Mouse (Mus musculus) liver, embryonic 13.5 days (tissue): Measurements from ENCODE around the gene Slc30a7. TPM values are rescaled to one million over a fixed set of nuclear protein-coding genes. Genes with fewer than 3 reads are reported as not detected.
"Not testable (repeated sequence)": the region's sequence is repeated elsewhere in the genome, so short reads cannot be mapped to it uniquely, and the experiment has no call there.

ENCODE experiments used
- ATAC-seq: fragments of 200-750 bp; cut with Nextera tagmentation; 2 replicates; pipeline ENCODE4 v1.8.0; 2017; ENCODE audit warnings: low read depth, mild to moderate bottlenecking, moderate number of reproducible peaks, moderate library complexity
- DNase-seq: peaks from one replicate; pipeline ENCODE4 v3.0.0; 2022
- H3K27ac ChIP-seq: fragments of 300-500 bp; sonication (generic); 2 replicates; pipeline ENCODE4 v1.5.1; 2015; ENCODE audit warnings: moderate library complexity, mild to moderate bottlenecking, inconsistent platforms
- H3K27me3 ChIP-seq: fragments of 300-500 bp; sonication (generic); 2 replicates; pipeline ENCODE4 v1.6.1; 2015; ENCODE audit warnings: mild to moderate bottlenecking, inconsistent platforms
- H3K36me3 ChIP-seq: fragments of 300-500 bp; sonication (generic); 2 replicates; pipeline ENCODE4 v1.6.1; 2015; ENCODE audit warnings: mild to moderate bottlenecking, inconsistent platforms
- H3K4me1 ChIP-seq: fragments of 300-500 bp; sonication (generic); replicated peaks from 2 replicates; pipeline ENCODE4 v1.6.1; 2015; ENCODE audit warnings: inconsistent platforms
- H3K4me2 ChIP-seq: fragments of 300-500 bp; sonication (generic); 2 replicates; pipeline ENCODE4 v1.6.1; 2015; ENCODE audit warnings: inconsistent platforms, mild to moderate bottlenecking, moderate library complexity
- H3K4me3 ChIP-seq: fragments of 300-500 bp; sonication (generic); replicated peaks from 2 replicates; pipeline ENCODE4 v1.5.1; 2015; ENCODE audit warnings: mild to moderate bottlenecking, inconsistent platforms
- H3K9ac ChIP-seq: fragments of 300-500 bp; sonication (generic); 2 replicates; pipeline ENCODE4 v1.6.1; 2015; ENCODE audit warnings: mild to moderate bottlenecking, inconsistent platforms
- H3K9me3 ChIP-seq: fragments of 300-500 bp; sonication (generic); replicated peaks from 2 replicates; pipeline ENCODE4 v1.6.1; 2016; ENCODE audit warnings: inconsistent platforms
- WGBS: fragments of 180-500 bp; shearing (Covaris S2); methylation state at CpG from one replicate; pipeline ENCODE4 v1.1.7; 2015; ENCODE audit not compliant: insufficient replicate concordance; 5-methylcytosine and 5-hydroxymethylcytosine counted together
- polyA plus RNA-seq: library from polyadenylated mRNA; unstranded; fragments of >200 nt; fragmentation: Nextera tagmentation; extraction: Ambion mirVana; gene quantifications from 2 replicates; pipeline ENCODE4 v1.2.1, GENCODE M21; 2015

Gene Slc30a7
- polyA plus RNA-seq, 1 experiment from 2014 or later = 12.0 TPM

- 82% methylated on average over 4 of the region's 4 CpGs for WGBS
- no peaks in the 10 kb centered on the region for H3K27me3 ChIP-seq
- H3K4me2 ChIP-seq = no peak overlapping the region
- no peak overlapping the region for H3K4me3 ChIP-seq
- H3K36me3 ChIP-seq = peaks cover 38% of the 10 kb centered on the region
- ATAC-seq (no peak), DNase-seq (no peak)
- no peaks in the 10 kb centered on the region for H3K9me3 ChIP-seq
- no peak overlapping the region for H3K9ac ChIP-seq
- H3K27ac ChIP-seq = no peak overlapping the region
- H3K4me1 ChIP-seq = no peaks in the 10 kb centered on the region
Measured at GRCm38 (mm10) chr3:115940510-115940909, 66.7 kb downstream of the Slc30a7 start.

GRCm38 (mm10) chr3:115937807-115938206 is 69.4 kb downstream of the Slc30a7 start:
- ATAC-seq (no peak), DNase-seq (no peak)
- Histone ChIP-seq H3K4me1 (no peaks in the 10 kb centered on the region), H3K36me3 (peaks cover 18% of the 10 kb centered on the region), H3K4me3 (no peak overlapping the region), H3K27me3 (no peaks in the 10 kb centered on the region), H3K4me2 (no peak overlapping the region), H3K9ac (no peak overlapping the region), H3K27ac (no peak overlapping the region), H3K9me3 (no peaks in the 10 kb centered on the region)
- WGBS = 79% methylated on average over 10 of the region's 10 CpGs

- Histone ChIP-seq H3K27me3 (no peaks in the 10 kb centered on the region), H3K4me2 (no peak overlapping the region), H3K36me3 (peaks cover 19% of the 10 kb centered on the region; the same call in 1 of the 2 replicates), H3K27ac (no peak overlapping the region), H3K4me1 (no peaks in the 10 kb centered on the region), H3K9ac (no peak overlapping the region), H3K4me3 (no peak overlapping the region), H3K9me3 (no peaks in the 10 kb centered on the region)
- peak; percentile 66; the same call in 1 of the 2 replicates for ATAC-seq
- peak; percentile 29 for DNase-seq
- WGBS = 39% methylated on average over 4 of the region's 4 CpGs
Measured at GRCm38 (mm10) chr3:115936734-115937599, 70.2 kb downstream of the Slc30a7 start.

GRCm38 (mm10) chr3:115933293-115934186 is 73.7 kb downstream of the Slc30a7 start:
- no peaks in the 10 kb centered on the region for H3K9me3 ChIP-seq
- no peaks in the 10 kb centered on the region for H3K27me3 ChIP-seq
- H3K9ac ChIP-seq = no peak overlapping the region
- H3K4me3 ChIP-seq = no peak overlapping the region
- H3K4me1 ChIP-seq = no peaks in the 10 kb centered on the region
- WGBS = 83% methylated on average over 18 of the region's 18 CpGs
- no peak overlapping the region for H3K4me2 ChIP-seq
- DNase-seq (no peak), ATAC-seq (no peak)
- no peak overlapping the region for H3K27ac ChIP-seq
- H3K36me3 ChIP-seq = peaks cover 21% of the 10 kb centered on the region

GRCm38 (mm10) chr3:115931701-115932100 is 75.5 kb downstream of the Slc30a7 start:
- no peak overlapping the region for H3K9ac ChIP-seq
- H3K9me3 ChIP-seq = no peaks in the 10 kb centered on the region
- no peak overlapping the region for H3K27ac ChIP-seq
- H3K4me2 ChIP-seq = no peak overlapping the region
- ATAC-seq (no peak), DNase-seq (no peak)
- WGBS = 76% methylated on average over 6 of the region's 6 CpGs
- no peak overlapping the region for H3K4me3 ChIP-seq
- peaks cover 33% of the 10 kb centered on the region for H3K36me3 ChIP-seq
- no peaks in the 10 kb centered on the region for H3K4me1 ChIP-seq
- no peaks in the 10 kb centered on the region for H3K27me3 ChIP-seq

GRCm38 (mm10) chr3:115926531-115926930 is 80.7 kb downstream of the Slc30a7 start:
- DNase-seq = no peak
- 85% methylated on average over 8 of the region's 8 CpGs for WGBS
- no peak for ATAC-seq
- no peak overlapping the region for H3K9ac ChIP-seq
- no peaks in the 10 kb centered on the region for H3K9me3 ChIP-seq
- H3K27ac ChIP-seq = no peak overlapping the region
- peaks cover 49% of the 10 kb centered on the region for H3K36me3 ChIP-seq
- no peak overlapping the region for H3K4me3 ChIP-seq
- no peak overlapping the region for H3K4me2 ChIP-seq
- no peaks in the 10 kb centered on the region for H3K4me1 ChIP-seq
- no peaks in the 10 kb centered on the region for H3K27me3 ChIP-seq

- DNase-seq = no peak
- ATAC-seq = peak; percentile 84
- Histone ChIP-seq H3K27ac (peak overlapping the region; percentile 3; the same call in 1 of the 2 replicates), H3K4me1 (no peaks in the 10 kb centered on the region), H3K9ac (no peak overlapping the region), H3K36me3 (peaks cover 40% of the 10 kb centered on the region), H3K27me3 (no peaks in the 10 kb centered on the region), H3K9me3 (no peaks in the 10 kb centered on the region), H3K4me2 (no peak overlapping the region), H3K4me3 (no peak overlapping the region)
- 69% methylated on average over 4 of the region's 4 CpGs for WGBS
Measured at GRCm38 (mm10) chr3:115924401-115925190, 82.6 kb downstream of the Slc30a7 start.

GRCm38 (mm10) chr3:115907406-115907805 is 99.8 kb downstream of the Slc30a7 start:
- H3K9me3 ChIP-seq, H3K27me3 ChIP-seq, H3K4me2 ChIP-seq: not testable (repeated sequence)

GRCm38 (mm10) chr3:115905567-115905966 is 101.6 kb downstream of the Slc30a7 start:
- WGBS = 87% methylated on average over 4 of the region's 4 CpGs
- no peak overlapping the region for H3K4me2 ChIP-seq
- H3K36me3 ChIP-seq = peaks cover 47% of the 10 kb centered on the region
- DNase-seq (no peak), ATAC-seq (no peak)
- H3K4me3 ChIP-seq = no peak overlapping the region
- H3K27me3 ChIP-seq = no peaks in the 10 kb centered on the region
- no peaks in the 10 kb centered on the region for H3K9me3 ChIP-seq
- H3K27ac ChIP-seq = no peak overlapping the region
- H3K4me1 ChIP-seq = no peaks in the 10 kb centered on the region
- no peak overlapping the region for H3K9ac ChIP-seq

More at GRCm38 (mm10) chr3:115907406-115907805, 99.8 kb downstream of the Slc30a7 start:
- H3K4me3 ChIP-seq, H3K27ac ChIP-seq, H3K9ac ChIP-seq, H3K4me1 ChIP-seq, DNase-seq, ATAC-seq: not testable (repeated sequence)
- WGBS = 88% methylated on average over 9 of the region's 11 CpGs
- peaks cover 35% of the 10 kb centered on the region for H3K36me3 ChIP-seq

- H3K4me1 ChIP-seq = no peaks in the 10 kb centered on the region
- H3K9me3 ChIP-seq = no peaks in the 10 kb centered on the region
- 79% methylated on average over 3 of the region's 3 CpGs for WGBS
- peaks cover 52% of the 10 kb centered on the region for H3K36me3 ChIP-seq
- H3K4me2 ChIP-seq = no peak overlapping the region
- DNase-seq = no peak
- no peak overlapping the region for H3K4me3 ChIP-seq
- no peak for ATAC-seq
- H3K27me3 ChIP-seq = no peaks in the 10 kb centered on the region
- H3K27ac ChIP-seq = no peak overlapping the region
- no peak overlapping the region for H3K9ac ChIP-seq
Measured at GRCm38 (mm10) chr3:115905067-115905466, 102.1 kb downstream of the Slc30a7 start.
